Mouse (Mus musculus): ENCODE data around the gene Ltb4r2.
"Not testable (repeated sequence)": the region's sequence is repeated elsewhere in the genome, so short reads cannot be mapped to it uniquely, and the experiment has no call there.

DNA sequence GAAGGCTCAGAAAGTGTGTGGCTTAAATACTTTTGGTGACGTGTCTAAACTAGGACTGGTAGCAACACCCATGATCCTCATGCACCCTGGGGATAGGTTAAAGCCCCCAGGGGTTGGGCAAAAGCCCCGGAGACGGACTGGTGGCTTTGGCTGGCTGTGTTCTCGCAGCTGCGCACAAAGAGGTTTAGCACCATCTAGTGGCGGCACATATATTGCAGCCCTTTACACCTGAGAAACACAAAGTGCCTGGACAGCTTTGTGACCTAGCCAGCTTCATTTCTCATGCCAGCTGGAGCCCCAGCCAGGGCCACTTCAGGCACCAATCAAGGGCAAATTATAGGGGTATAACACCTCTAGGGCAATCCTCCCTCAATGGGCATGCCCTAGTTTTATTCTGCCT, 1.1 kb upstream of the Ltb4r2 start:
- TF ChIP-seq CTCF (IDR thresholded peaks at IDR 0.05; ENCODE audit: insufficient read depth, low read length) = peak; percentile 66
- TF ChIP-seq POLR2A (IDR thresholded peaks at IDR 0.05; ENCODE audit: borderline replicate concordance, extremely low read depth, low read depth, low read length) = not testable (repeated sequence)
